Mouse (Mus musculus) liver, postnatal 0 days (tissue): ENCODE measurements around the gene Tln2. TPM values are rescaled to one million over a fixed set of nuclear protein-coding genes. Genes with fewer than 3 reads are reported as not detected.

Source experiments
- ATAC-seq: fragments of 200-750 bp; cut with Nextera tagmentation; 2 replicates; pipeline ENCODE4 v1.8.0; 2017; ENCODE audit warnings: mild to moderate bottlenecking, moderate library complexity
- DNase-seq: peaks from one replicate; pipeline ENCODE4 v3.0.0-alpha.2; 2016
- H3K27ac ChIP-seq: fragments of 300-500 bp; sonication (generic); 2 replicates; pipeline ENCODE4 v1.5.1; 2014; ENCODE audit warnings: antibody characterized with exemption, moderate library complexity, mild to moderate bottlenecking, low read depth
- H3K27me3 ChIP-seq: fragments of 300-500 bp; sonication (generic); 2 replicates; pipeline ENCODE4 v1.6.1; 2014; ENCODE audit warnings: low read length, control low read depth, mixed read lengths; ENCODE audit not compliant: insufficient read depth
- H3K36me3 ChIP-seq: fragments of 300-500 bp; sonication (generic); replicated peaks from 2 replicates; pipeline ENCODE4 v1.6.1; 2014; ENCODE audit warnings: mild to moderate bottlenecking, control low read depth, low read length, moderate library complexity, mixed read lengths; ENCODE audit not compliant: insufficient read depth
- H3K4me1 ChIP-seq: fragments of 300-500 bp; sonication (generic); 2 replicates; pipeline ENCODE4 v1.6.1; 2014; ENCODE audit warnings: antibody characterized with exemption, mild to moderate bottlenecking, control low read depth; ENCODE audit not compliant: insufficient read depth
- H3K4me2 ChIP-seq: fragments of 300-500 bp; sonication (generic); 2 replicates; pipeline ENCODE4 v1.6.1; 2014; ENCODE audit warnings: low read depth, mild to moderate bottlenecking, low read length, moderate library complexity, mixed read lengths
- H3K4me3 ChIP-seq: fragments of 300-500 bp; sonication (generic); 2 replicates; pipeline ENCODE4 v1.5.1; 2014; ENCODE audit warnings: low read depth, low read length
- H3K9ac ChIP-seq: fragments of 300-500 bp; sonication (generic); replicated peaks from 2 replicates; pipeline ENCODE4 v1.6.1; 2014; ENCODE audit warnings: mild to moderate bottlenecking, moderate library complexity
- H3K9me3 ChIP-seq: fragments of 300-500 bp; sonication (generic); 2 replicates; pipeline ENCODE4 v1.6.1; 2016; ENCODE audit warnings: mild to moderate bottlenecking, control low read depth, low read length, mixed read lengths
- CTCF ChIP-seq: sonication (generic); IDR thresholded peaks from 2 replicates; pipeline ENCODE4 v1.5.1; 2016; ENCODE audit warnings: antibody characterized with exemption, low read depth
- EP300 ChIP-seq: IDR thresholded peaks from 2 replicates; pipeline ENCODE4 v1.6.1; 2016; ENCODE audit warnings: antibody characterized with exemption, low read depth, mild to moderate bottlenecking
- WGBS: fragments of 180-500 bp; shearing (Covaris S2); extraction: QIAGEN DNeasy Blood & Tissue Kit; methylation state at CpG from one replicate; pipeline ENCODE4 v1.1.7; 2014; ENCODE audit not compliant: insufficient replicate concordance; 5-methylcytosine and 5-hydroxymethylcytosine counted together
- polyA plus RNA-seq: library from polyadenylated mRNA; unstranded; fragments of >200 nt; fragmentation: Nextera tagmentation; extraction: Ambion mirVana; gene quantifications from 2 replicates; pipeline ENCODE4 v1.2.1, GENCODE M21; 2015

Gene Tln2
- polyA plus RNA-seq, 1 experiment from 2014 or later = 3.5 TPM

DNA sequence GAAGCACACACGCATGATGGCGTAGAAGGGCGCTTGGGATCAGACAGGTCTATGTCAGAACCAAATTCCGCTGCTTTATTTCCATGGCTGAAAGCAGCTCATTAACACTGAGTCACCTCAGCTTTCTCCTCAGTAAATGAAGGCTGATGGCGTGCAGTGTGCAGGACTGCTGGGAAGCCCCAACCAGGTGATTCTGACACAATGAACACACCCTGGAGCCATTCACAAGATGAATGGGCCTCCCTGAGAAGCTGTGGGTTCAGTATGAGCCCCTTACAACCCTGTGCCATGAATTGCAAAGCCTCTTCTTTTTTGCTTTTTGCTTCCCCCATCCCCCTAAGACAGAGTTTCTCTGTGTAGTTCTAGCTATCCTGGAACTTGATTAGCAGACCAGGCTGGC lies 212.3 kb downstream of the Tln2 start:
- WGBS = 89% methylated on average over 5 of the region's 5 CpGs
- no peak overlapping the region for H3K27ac ChIP-seq
- no peak for TF ChIP-seq CTCF
- no peak for TF ChIP-seq EP300
- DNase-seq (no peak), ATAC-seq (no peak)
- no peaks in the 10 kb centered on the region for H3K27me3 ChIP-seq
- H3K4me1 ChIP-seq = no peaks in the 10 kb centered on the region
- no peak overlapping the region for H3K9ac ChIP-seq
- no peak overlapping the region for H3K4me2 ChIP-seq
- no peaks in the 10 kb centered on the region for H3K36me3 ChIP-seq
- no peak overlapping the region for H3K4me3 ChIP-seq
- H3K9me3 ChIP-seq = no peaks in the 10 kb centered on the region

DNA sequence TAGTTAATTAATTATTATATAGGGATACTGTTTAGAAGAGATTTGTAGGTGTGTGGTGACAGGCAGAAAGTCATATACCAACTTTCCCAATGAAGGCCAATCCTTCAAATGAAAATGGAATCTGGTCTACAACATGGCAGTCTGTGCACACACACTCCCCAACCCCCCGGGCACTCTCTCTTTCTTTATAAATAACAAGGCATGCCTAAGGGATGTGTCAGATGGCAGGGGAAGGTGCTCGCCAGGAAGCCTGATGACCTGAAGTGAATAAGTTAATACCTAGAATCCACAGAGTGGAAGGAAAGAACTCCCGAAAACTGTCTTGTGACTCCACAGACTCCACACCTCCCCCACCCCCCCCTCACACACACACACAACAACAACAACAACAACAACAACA lies 228.2 kb downstream of the Tln2 start:
- ATAC-seq (no peak), DNase-seq (no peak)
- H3K27ac ChIP-seq = no peak overlapping the region
- no peak overlapping the region for H3K4me3 ChIP-seq
- no peak overlapping the region for H3K9ac ChIP-seq
- no peaks in the 10 kb centered on the region for H3K27me3 ChIP-seq
- no peaks in the 10 kb centered on the region for H3K4me1 ChIP-seq
- no peaks in the 10 kb centered on the region for H3K36me3 ChIP-seq
- WGBS = 81% methylated on average over 3 of the region's 3 CpGs
- no peak for TF ChIP-seq EP300
- no peak for TF ChIP-seq CTCF
- H3K4me2 ChIP-seq = no peak overlapping the region
- H3K9me3 ChIP-seq = no peaks in the 10 kb centered on the region

DNA sequence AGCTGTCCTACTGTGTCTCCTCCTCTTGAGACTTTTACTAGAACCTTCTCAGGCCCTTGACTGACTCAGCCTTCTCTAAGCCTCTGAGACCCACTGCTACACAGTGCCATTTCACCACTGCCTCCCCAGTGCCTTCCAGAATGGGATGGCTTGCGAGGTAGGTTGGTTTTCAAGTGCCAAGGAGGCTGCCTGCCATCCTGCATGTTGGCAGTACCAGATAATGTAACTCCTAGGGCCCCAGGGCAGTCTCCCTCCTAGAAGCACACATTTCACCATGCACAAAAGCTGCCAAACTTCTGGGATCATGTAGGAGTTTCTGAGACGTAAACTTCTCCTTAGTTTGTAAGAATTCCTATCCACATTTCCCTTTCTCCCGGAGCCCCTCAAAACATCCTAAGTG lies 231.1 kb downstream of the Tln2 start:
- Histone ChIP-seq H3K4me2 (no peak overlapping the region), H3K9me3 (no peaks in the 10 kb centered on the region), H3K4me1 (no peaks in the 10 kb centered on the region), H3K36me3 (no peaks in the 10 kb centered on the region), H3K4me3 (no peak overlapping the region), H3K27ac (no peak overlapping the region), H3K27me3 (no peaks in the 10 kb centered on the region), H3K9ac (no peak overlapping the region)
- no peak for TF ChIP-seq CTCF
- no peak for TF ChIP-seq EP300
- 70% methylated on average over 3 of the region's 3 CpGs for WGBS
- ATAC-seq (no peak), DNase-seq (no peak)

DNA sequence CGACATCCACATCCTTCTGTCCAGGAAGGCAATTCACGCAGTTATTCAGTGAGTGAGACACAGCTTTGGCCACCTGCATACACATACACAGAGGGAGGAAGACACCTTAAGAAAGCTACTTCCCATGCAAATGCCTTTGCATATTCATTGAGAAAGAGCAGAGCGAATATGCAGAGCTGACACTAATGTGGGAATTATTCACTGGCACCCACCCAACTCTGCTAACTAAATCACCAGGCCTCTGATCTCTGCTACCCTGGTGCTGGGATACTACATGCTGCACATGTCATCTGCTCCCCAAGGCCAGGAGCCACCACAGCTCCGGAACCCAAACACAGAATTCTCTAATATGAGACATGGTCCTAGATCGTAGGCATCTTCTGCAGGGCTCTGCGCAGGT lies 237.6 kb downstream of the Tln2 start:
- Histone ChIP-seq H3K27ac (no peak overlapping the region), H3K9me3 (no peaks in the 10 kb centered on the region), H3K27me3 (no peaks in the 10 kb centered on the region), H3K4me3 (no peak overlapping the region), H3K4me2 (no peak overlapping the region), H3K9ac (no peak overlapping the region), H3K36me3 (no peaks in the 10 kb centered on the region), H3K4me1 (no peaks in the 10 kb centered on the region)
- ATAC-seq (no peak), DNase-seq (no peak)
- TF ChIP-seq CTCF (no peak), EP300 (no peak)
- 84% methylated on average over 6 of the region's 6 CpGs for WGBS

DNA sequence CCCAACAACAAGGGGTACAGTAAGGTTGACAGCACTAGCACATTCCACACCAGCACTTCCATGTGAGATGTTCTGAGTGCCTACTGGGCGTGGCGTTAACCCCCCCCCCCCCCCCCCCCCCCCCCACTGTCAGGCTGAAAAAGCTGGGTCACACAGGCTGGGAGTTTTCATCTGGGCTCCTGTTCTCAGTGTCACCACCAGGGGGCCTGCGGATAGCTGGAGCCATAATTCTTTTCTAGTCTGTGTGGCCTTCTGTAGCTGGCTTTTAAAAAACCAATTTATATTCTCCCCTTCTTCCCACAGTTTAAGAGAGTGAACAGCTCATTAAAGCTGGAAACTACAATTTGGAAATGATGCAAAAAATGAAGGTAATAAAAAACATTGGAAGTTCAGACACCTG lies 244.1 kb downstream of the Tln2 start:
- H3K9me3 ChIP-seq = no peaks in the 10 kb centered on the region
- 18% methylated on average over 3 of the region's 3 CpGs for WGBS
- no peak overlapping the region for H3K27ac ChIP-seq
- H3K4me2 ChIP-seq = no peak overlapping the region
- no peak for ATAC-seq
- no peaks in the 10 kb centered on the region for H3K36me3 ChIP-seq
- no peak overlapping the region for H3K4me3 ChIP-seq
- H3K4me1 ChIP-seq = no peaks in the 10 kb centered on the region
- peak; percentile 60 for DNase-seq
- H3K27me3 ChIP-seq = no peaks in the 10 kb centered on the region
- H3K9ac ChIP-seq = no peak overlapping the region
- peak; percentile 66 for TF ChIP-seq CTCF
- no peak for TF ChIP-seq EP300

DNA sequence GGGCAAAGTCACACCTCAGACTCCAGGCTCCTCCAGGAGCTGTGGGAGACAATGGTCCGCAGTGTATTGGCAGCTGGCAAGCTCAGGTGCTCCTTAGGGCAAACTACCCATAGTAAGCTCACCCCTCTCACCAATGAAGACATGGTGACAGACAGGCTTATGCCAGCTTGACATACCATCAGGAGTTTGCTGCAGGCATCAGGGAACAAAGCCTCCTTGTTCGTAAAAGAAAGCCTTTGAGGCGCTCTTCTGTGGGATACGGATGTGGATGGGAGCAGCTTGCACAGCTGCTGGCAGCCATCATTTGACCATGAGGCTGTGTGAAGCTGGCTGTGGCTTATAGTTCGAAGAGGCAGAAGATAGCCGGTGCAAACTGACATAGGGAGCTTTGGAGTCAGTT lies 254.5 kb downstream of the Tln2 start:
- Histone ChIP-seq H3K4me3 (no peak overlapping the region), H3K27ac (no peak overlapping the region), H3K36me3 (no peaks in the 10 kb centered on the region), H3K4me2 (no peak overlapping the region), H3K9ac (no peak overlapping the region), H3K4me1 (no peaks in the 10 kb centered on the region), H3K27me3 (no peaks in the 10 kb centered on the region), H3K9me3 (no peaks in the 10 kb centered on the region)
- ATAC-seq = no peak
- 84% methylated on average over 6 of the region's 6 CpGs for WGBS
- TF ChIP-seq EP300 (no peak), CTCF (no peak)
- no peak for DNase-seq

DNA sequence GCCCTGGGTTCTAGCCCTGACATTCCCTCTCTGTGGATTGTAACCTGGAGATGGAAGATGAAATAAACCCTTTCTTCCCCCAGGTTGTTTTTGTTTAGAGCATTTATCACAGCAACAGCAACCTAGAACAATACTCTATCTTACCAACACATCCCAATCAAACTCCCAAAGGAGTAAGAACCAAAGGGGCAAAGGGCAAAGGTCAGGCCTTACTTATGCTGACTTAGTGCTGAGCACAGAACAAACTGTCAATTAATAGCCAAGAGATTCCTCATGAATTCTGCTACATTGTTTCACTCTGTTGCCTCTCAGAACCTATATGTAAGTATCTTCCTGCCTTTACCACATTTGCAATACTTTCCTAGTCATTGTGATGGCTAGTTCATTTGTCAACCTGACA lies 255.5 kb downstream of the Tln2 start:
- H3K4me2 ChIP-seq = no peak overlapping the region
- H3K27ac ChIP-seq = no peak overlapping the region
- H3K27me3 ChIP-seq = no peaks in the 10 kb centered on the region
- DNase-seq (no peak), ATAC-seq (no peak)
- TF ChIP-seq EP300 = no peak
- no peak for TF ChIP-seq CTCF
- no peaks in the 10 kb centered on the region for H3K36me3 ChIP-seq
- H3K9ac ChIP-seq = no peak overlapping the region
- H3K9me3 ChIP-seq = no peaks in the 10 kb centered on the region
- H3K4me1 ChIP-seq = no peaks in the 10 kb centered on the region; the same call in 1 of the 2 replicates
- no peak overlapping the region for H3K4me3 ChIP-seq
